In the genomic region with DNA sequence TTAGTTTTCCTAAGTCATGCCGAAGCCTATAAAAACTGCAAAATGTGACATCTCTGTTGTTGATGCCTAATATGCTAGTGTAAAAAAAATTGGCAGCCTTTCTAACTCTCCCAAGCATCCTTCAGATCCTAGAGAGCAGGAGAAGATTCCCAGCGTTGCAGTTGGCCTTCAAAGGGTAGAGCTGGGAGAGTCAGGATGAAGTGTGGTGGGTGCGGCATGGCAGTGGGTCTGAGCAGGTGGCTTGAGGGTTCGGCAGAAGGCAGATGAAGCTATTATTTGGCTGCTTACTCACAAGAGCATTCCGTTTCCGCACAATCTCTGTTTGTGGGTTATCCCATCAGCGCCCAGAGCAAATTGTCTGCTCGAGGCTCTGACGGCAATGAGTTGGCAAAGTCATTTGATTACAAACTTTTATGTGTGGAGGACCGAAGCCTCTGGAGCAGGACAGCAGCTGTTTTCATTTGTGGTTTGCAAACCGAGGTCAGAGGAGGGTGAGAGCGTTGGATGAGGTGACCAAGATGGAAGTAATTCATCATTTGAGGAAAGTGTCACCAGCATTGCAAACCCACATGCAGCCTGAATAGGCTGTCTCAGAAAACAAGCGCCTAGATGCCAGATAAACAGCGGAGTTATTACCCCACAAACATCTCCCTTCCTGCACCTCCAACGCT, we compare ENCODE assay signal across 20 mouse cellular contexts.
DNase-seq lines count a peak whose midpoint lies in the region; ATAC-seq and TF ChIP-seq lines count a peak whose summit lies in the region.
"Had no signal": no experiment of that assay in that cellular context is flagged by ENCODE, and none has a peak within 500 bp of the region (broad histone marks: within the 10 kb centered on the region; RNA-seq: fewer than 3 reads in every experiment).

No protein-coding gene starts in this region.

- no peaks in the 10 kb centered on the region for H3K4me1 ChIP-seq in kidney, postnatal 0 days (replicated peaks; ENCODE audit: insufficient read depth, low read length)
- H3K4me1 ChIP-seq in lung, embryonic 16.5 days (replicated peaks; ENCODE audit: control insufficient read depth, insufficient read depth, low read length) = no peaks in the 10 kb centered on the region
- no peaks in the 10 kb centered on the region for H3K4me1 ChIP-seq in forebrain, embryonic 15.5 days
- H3K4me1 ChIP-seq: liver, embryonic 13.5 days had no signal

- no peak overlapping the region for H3K27ac ChIP-seq in kidney, postnatal 0 days
- no peak overlapping the region for H3K27ac ChIP-seq in lung, embryonic 16.5 days (ENCODE audit: low read length)
- no peak overlapping the region for H3K27ac ChIP-seq in forebrain, embryonic 15.5 days (replicated peaks)
- H3K27ac ChIP-seq: heart, embryonic 10.5 days; layer of hippocampus, adult 2 months; limb, embryonic 13.5 days; liver, embryonic 13.5 days had no signal

- DNase-seq in kidney, postnatal 0 days (ENCODE audit: low spot score) = peak; percentile 66
- DNase-seq in kidney, adult 11 months = no peak
- DNase-seq in Patski (ENCODE audit: low read depth, low spot score) = peak; percentile 41
- no peak for DNase-seq in adrenal gland, postnatal 36 days
- no peak for DNase-seq in thymus, postnatal 25 days
- DNase-seq: cerebellum, adult 8-10 months; gastrocnemius, postnatal 25 days; kidney, adult 18-20 months; liver, embryonic 13.5 days; midbrain, embryonic 14.5 days; retina, postnatal 1 day; right cerebral cortex, postnatal 4 days; thymus, postnatal 14 days had no signal

- no peaks in the 10 kb centered on the region for H3K9me3 ChIP-seq in kidney, postnatal 0 days (replicated peaks; ENCODE audit: low read length)
- no peaks in the 10 kb centered on the region for H3K9me3 ChIP-seq in lung, embryonic 16.5 days (ENCODE audit: control insufficient read depth, low read length)
- H3K9me3 ChIP-seq in forebrain, embryonic 15.5 days = no peaks in the 10 kb centered on the region
- H3K9me3 ChIP-seq: heart, embryonic 10.5 days; limb, embryonic 13.5 days; liver, embryonic 13.5 days had no signal

- CTCF ChIA-PET in Patski (lab: Charles Lee) = no interaction called here

- in situ Hi-C loops in Patski (cut with MboI; ENCODE audit: low pct_unique_long_range_greater_than_20kb) = no loop called here

- no peak overlapping the region for H3K4me2 ChIP-seq in kidney, postnatal 0 days (ENCODE audit: low read length)
- H3K4me2 ChIP-seq in lung, embryonic 16.5 days (ENCODE audit: low read depth, low read length) = no peak overlapping the region
- H3K4me2 ChIP-seq in forebrain, embryonic 15.5 days (replicated peaks) = no peak overlapping the region
- H3K4me2 ChIP-seq: limb, embryonic 13.5 days; liver, embryonic 13.5 days had no signal

- POLR2A ChIA-PET in Patski (lab: Charles Lee) = no interaction called here

- H3K27me3 ChIP-seq in kidney, postnatal 0 days (ENCODE audit: insufficient read depth, low read length) = no peaks in the 10 kb centered on the region
- H3K27me3 ChIP-seq in Patski = no peaks in the 10 kb centered on the region
- no peaks in the 10 kb centered on the region for H3K27me3 ChIP-seq in lung, embryonic 16.5 days (ENCODE audit: control insufficient read depth, insufficient read depth, low read depth, low read length)
- H3K27me3 ChIP-seq in forebrain, embryonic 15.5 days = no peaks in the 10 kb centered on the region
- H3K27me3 ChIP-seq: liver, embryonic 13.5 days had no signal

- H3K36me3 ChIP-seq in kidney, postnatal 0 days (ENCODE audit: insufficient read depth, low read length) = no peaks in the 10 kb centered on the region
- H3K36me3 ChIP-seq in lung, embryonic 16.5 days (ENCODE audit: control insufficient read depth, insufficient read depth, low read length) = no peaks in the 10 kb centered on the region
- no peaks in the 10 kb centered on the region for H3K36me3 ChIP-seq in forebrain, embryonic 15.5 days
- H3K36me3 ChIP-seq: heart, embryonic 10.5 days; limb, embryonic 13.5 days; liver, embryonic 13.5 days had no signal

- no peak for ATAC-seq in kidney, postnatal 0 days (replicated peaks; ENCODE audit: low FRiP score, low read depth)
- peak; percentile 84 for ATAC-seq in Patski
- ATAC-seq in lung, embryonic 16.5 days (ENCODE audit: low read depth) = peak; percentile 28; the same call in 1 of the 2 replicates
- peak; percentile 51 for ATAC-seq in megakaryocyte progenitor cell, adult 5-6 weeks (replicated peaks; ENCODE audit: poor library complexity)
- no peak for ATAC-seq in forebrain, embryonic 15.5 days (replicated peaks)
- ATAC-seq: forebrain, embryonic 16.5 days had no signal

- no peak for TF ChIP-seq CTCF in kidney, postnatal 0 days (IDR thresholded peaks at IDR 0.05; ENCODE audit: low read depth)
- no peak for TF ChIP-seq CTCF in Patski (IDR thresholded peaks at IDR 0.05)

- H3K4me3 ChIP-seq in kidney, postnatal 0 days (replicated peaks; ENCODE audit: low read depth, low read length) = no peak overlapping the region
- no peak overlapping the region for H3K4me3 ChIP-seq in lung, embryonic 16.5 days (ENCODE audit: low read length)
- H3K4me3 ChIP-seq in forebrain, embryonic 15.5 days = no peak overlapping the region
- H3K4me3 ChIP-seq: heart, embryonic 10.5 days; layer of hippocampus, adult 2 months; limb, embryonic 13.5 days; liver, embryonic 13.5 days had no signal

- 44% methylated on average over 15 of the region's 15 CpGs for WGBS in kidney, postnatal 0 days
- 48% methylated on average over 15 of the region's 15 CpGs for WGBS in lung, embryonic 16.5 days
- WGBS in forebrain, embryonic 15.5 days = 85% methylated on average over 15 of the region's 15 CpGs

- no peak overlapping the region for H3K9ac ChIP-seq in kidney, postnatal 0 days (ENCODE audit: low read depth, low read length)
- H3K9ac ChIP-seq in lung, embryonic 16.5 days (ENCODE audit: low read length) = no peak overlapping the region
- H3K9ac ChIP-seq in forebrain, embryonic 15.5 days (replicated peaks) = no peak overlapping the region
- H3K9ac ChIP-seq: limb, embryonic 13.5 days; liver, embryonic 13.5 days had no signal

Comparison
In these comparisons a context has a peak if more than half of its experiments do, and no peak if none do; other contexts are left out.
1. DNase-seq: peak in kidney, postnatal 0 days (single experiment) and Patski (single experiment); none in kidney, adult 11 months (single experiment), adrenal gland, postnatal 36 days (0 of 2) and thymus, postnatal 25 days (single experiment).
2. ATAC-seq: peak in Patski (single experiment), lung, embryonic 16.5 days (single experiment) and megakaryocyte progenitor cell, adult 5-6 weeks (single experiment); none in kidney, postnatal 0 days (single experiment) and forebrain, embryonic 15.5 days (single experiment).